Mouse (Mus musculus): Measurements from ENCODE around the gene Prrc2a. TPM values are rescaled to one million over a fixed set of nuclear protein-coding genes. Genes with fewer than 3 reads are reported as not detected.

The Prrc2a gene
- polyA plus RNA-seq, 1 experiment from 2014 or later: 79.2 TPM

- H3K4me3 ChIP-seq (replicated peaks; ENCODE audit: low read depth, low read length): no peak overlapping the region
- no peak for ATAC-seq (replicated peaks; ENCODE audit: low FRiP score, low read depth)
- TF ChIP-seq CTCF (IDR thresholded peaks at IDR 0.05; ENCODE audit: low read depth): no peak
- 64% methylated on average over 11 of the region's 11 CpGs for WGBS
- no peak for DNase-seq (ENCODE audit: low spot score)
- no peaks in the 10 kb centered on the region for H3K9me3 ChIP-seq (replicated peaks; ENCODE audit: low read length)
- peaks cover 11% of the 10 kb centered on the region; the same call in 1 of the 2 replicates for H3K4me1 ChIP-seq (replicated peaks; ENCODE audit: insufficient read depth, low read length)
- no peak overlapping the region for H3K4me2 ChIP-seq (ENCODE audit: low read length)
- H3K27me3 ChIP-seq (ENCODE audit: insufficient read depth, low read length): no peaks in the 10 kb centered on the region
- H3K36me3 ChIP-seq (ENCODE audit: insufficient read depth, low read length): peaks cover 59% of the 10 kb centered on the region
- no peak overlapping the region for H3K9ac ChIP-seq (ENCODE audit: low read depth, low read length)
- no peak overlapping the region for H3K27ac ChIP-seq
These were observed 63.5 kb downstream of the Prrc2a start for GRCm38 (mm10) chr17:35101161-35101560.

- no peak overlapping the region for H3K9ac ChIP-seq (ENCODE audit: low read depth, low read length)
- peak overlapping the region; percentile 13; the same call in 1 of the 2 replicates for H3K27ac ChIP-seq
- no peak overlapping the region for H3K4me2 ChIP-seq (ENCODE audit: low read length)
- 42% methylated on average over 10 of the region's 10 CpGs for WGBS
- H3K4me1 ChIP-seq (replicated peaks; ENCODE audit: insufficient read depth, low read length): peaks cover 9% of the 10 kb centered on the region; the same call in 1 of the 2 replicates
- no peak for TF ChIP-seq CTCF (IDR thresholded peaks at IDR 0.05; ENCODE audit: low read depth)
- no peaks in the 10 kb centered on the region for H3K27me3 ChIP-seq (ENCODE audit: insufficient read depth, low read length)
- H3K4me3 ChIP-seq (replicated peaks; ENCODE audit: low read depth, low read length): no peak overlapping the region
- H3K36me3 ChIP-seq (ENCODE audit: insufficient read depth, low read length): peaks cover 61% of the 10 kb centered on the region
- peak; percentile 36 for DNase-seq (ENCODE audit: low spot score)
- H3K9me3 ChIP-seq (replicated peaks; ENCODE audit: low read length): no peaks in the 10 kb centered on the region
- ATAC-seq (replicated peaks; ENCODE audit: low FRiP score, low read depth): peak; percentile 47
These were observed 64.4 kb downstream of the Prrc2a start for GRCm38 (mm10) chr17:35100196-35100765.

Small RNAs within 50 kb of the gene (microRNA-seq; reads per million reads assigned to microRNA genes)
- gene Mir6973a: not detected
- gene Mir6974: not detected

Other genes starting within 250 kb of the Prrc2a start
- 92.0 and 101 TPM in 2 replicates for gene Neu1, start 233.6 kb downstream of the Prrc2a start, polyA plus RNA-seq (2015; fragmentation: Nextera tagmentation; extraction: Ambion mirVana)
- gene Hspa1b, start 205.7 kb downstream of the Prrc2a start, polyA plus RNA-seq (2015; fragmentation: Nextera tagmentation; extraction: Ambion mirVana): 2.2 and 2.6 TPM in 2 replicates
- gene Gm20481, start 195.0 kb downstream of the Prrc2a start, polyA plus RNA-seq (2015; fragmentation: Nextera tagmentation; extraction: Ambion mirVana): not detected in 2 replicates
- gene Hspa1a, start 192.7 kb downstream of the Prrc2a start, polyA plus RNA-seq (2015; fragmentation: Nextera tagmentation; extraction: Ambion mirVana): 22.4 and 23.5 TPM in 2 replicates
- 0.54 and 0.72 TPM in 2 replicates for gene Hspa1l, start 192.2 kb downstream of the Prrc2a start, polyA plus RNA-seq (2015; fragmentation: Nextera tagmentation; extraction: Ambion mirVana)
- 133 and 141 TPM in 2 replicates for gene Lsm2, start 183.0 kb downstream of the Prrc2a start, polyA plus RNA-seq (2015; fragmentation: Nextera tagmentation; extraction: Ambion mirVana)
- gene Vars, start 163.9 kb downstream of the Prrc2a start, polyA plus RNA-seq (2015; fragmentation: Nextera tagmentation; extraction: Ambion mirVana): 61.3 and 63.3 TPM in 2 replicates
- gene Vwa7, start 148.3 kb downstream of the Prrc2a start, polyA plus RNA-seq (2015; fragmentation: Nextera tagmentation; extraction: Ambion mirVana): 0.16 and 0.20 TPM in 2 replicates
- 2.3 and 3.7 TPM in 2 replicates for gene Sapcd1, start 136.9 kb downstream of the Prrc2a start, polyA plus RNA-seq (2015; fragmentation: Nextera tagmentation; extraction: Ambion mirVana)
- gene Msh5, start 118.2 kb downstream of the Prrc2a start, polyA plus RNA-seq (2015; fragmentation: Nextera tagmentation; extraction: Ambion mirVana): 2.7 and 3.0 TPM in 2 replicates
- 266 and 282 TPM in 2 replicates for gene Clic1, start 114.9 kb downstream of the Prrc2a start, polyA plus RNA-seq (2015; fragmentation: Nextera tagmentation; extraction: Ambion mirVana)
- 227 and 244 TPM in 2 replicates for gene Ddah2, start 105.9 kb downstream of the Prrc2a start, polyA plus RNA-seq (2015; fragmentation: Nextera tagmentation; extraction: Ambion mirVana)
- not detected in 2 replicates for gene Ly6g6c, start 99.5 kb downstream of the Prrc2a start, polyA plus RNA-seq (2015; fragmentation: Nextera tagmentation; extraction: Ambion mirVana)
- gene Mpig6b, start 98.7 kb downstream of the Prrc2a start, polyA plus RNA-seq (2015; fragmentation: Nextera tagmentation; extraction: Ambion mirVana): 0.36 and 0.45 TPM in 2 replicates
- 1.3 and 1.6 TPM in 2 replicates for gene Ly6g6e, start 88.0 kb downstream of the Prrc2a start, polyA plus RNA-seq (2015; fragmentation: Nextera tagmentation; extraction: Ambion mirVana)
- gene Ly6g6d, start 86.8 kb downstream of the Prrc2a start, polyA plus RNA-seq (2015; fragmentation: Nextera tagmentation; extraction: Ambion mirVana): 7.6 and 7.8 TPM in 2 replicates
- gene Ly6g6f, start 79.3 kb downstream of the Prrc2a start, polyA plus RNA-seq (2015; fragmentation: Nextera tagmentation; extraction: Ambion mirVana): not detected in 2 replicates
- 109 and 113 TPM in 2 replicates for gene Abhd16a, start 75.6 kb downstream of the Prrc2a start, polyA plus RNA-seq (2015; fragmentation: Nextera tagmentation; extraction: Ambion mirVana)
- gene Ly6g5c, start 56.6 kb downstream of the Prrc2a start, polyA plus RNA-seq (2015; fragmentation: Nextera tagmentation; extraction: Ambion mirVana): not detected in 2 replicates
- gene Ly6g5b, start 49.5 kb downstream of the Prrc2a start, polyA plus RNA-seq (2015; fragmentation: Nextera tagmentation; extraction: Ambion mirVana): 0.69 and 1.1 TPM in 2 replicates
- 14.6 and 15.2 TPM in 2 replicates for gene Gpank1, start 43.4 kb downstream of the Prrc2a start, polyA plus RNA-seq (2015; fragmentation: Nextera tagmentation; extraction: Ambion mirVana)
- 300 and 312 TPM in 2 replicates for gene Csnk2b, start 42.8 kb downstream of the Prrc2a start, polyA plus RNA-seq (2015; fragmentation: Nextera tagmentation; extraction: Ambion mirVana)
- 10.5 and 11.9 TPM in 2 replicates for gene D17H6S53E, start 38.5 kb downstream of the Prrc2a start, polyA plus RNA-seq (2015; fragmentation: Nextera tagmentation; extraction: Ambion mirVana)
- 59.6 and 64.2 TPM in 2 replicates for gene Apom, start 32.8 kb downstream of the Prrc2a start, polyA plus RNA-seq (2015; fragmentation: Nextera tagmentation; extraction: Ambion mirVana)
- 46.0 and 50.2 TPM in 2 replicates for gene Bag6, start 29.7 kb downstream of the Prrc2a start, polyA plus RNA-seq (2015; fragmentation: Nextera tagmentation; extraction: Ambion mirVana)
- gene Aif1, start 11.2 kb upstream of the Prrc2a start, polyA plus RNA-seq (2015; fragmentation: Nextera tagmentation; extraction: Ambion mirVana): 13.1 and 14.8 TPM in 2 replicates
- 11.4 and 15.0 TPM in 2 replicates for gene Lst1, start 23.5 kb upstream of the Prrc2a start, polyA plus RNA-seq (2015; fragmentation: Nextera tagmentation; extraction: Ambion mirVana)
- gene Ltb, start 29.5 kb upstream of the Prrc2a start, polyA plus RNA-seq (2015; fragmentation: Nextera tagmentation; extraction: Ambion mirVana): 0.98 and 1.0 TPM in 2 replicates
- gene Tnf, start 37.1 kb upstream of the Prrc2a start, polyA plus RNA-seq (2015; fragmentation: Nextera tagmentation; extraction: Ambion mirVana): 0.19 and 0.25 TPM in 2 replicates
- gene Lta, start 40.5 kb upstream of the Prrc2a start, polyA plus RNA-seq (2015; fragmentation: Nextera tagmentation; extraction: Ambion mirVana): 0.15 TPM in 1 of 2 replicates, not detected in the other
- gene Gm16181, start 55.9 kb upstream of the Prrc2a start, polyA plus RNA-seq (2015; fragmentation: Nextera tagmentation; extraction: Ambion mirVana): 0.25 and 0.29 TPM in 2 replicates
- gene Atp6v1g2, start 68.8 kb upstream of the Prrc2a start, polyA plus RNA-seq (2015; fragmentation: Nextera tagmentation; extraction: Ambion mirVana): 6.6 and 6.7 TPM in 2 replicates
- gene Nfkbil1, start 70.9 kb upstream of the Prrc2a start, polyA plus RNA-seq (2015; fragmentation: Nextera tagmentation; extraction: Ambion mirVana): 11.7 and 14.5 TPM in 2 replicates
- 303 and 329 TPM in 2 replicates for gene Ddx39b, start 76.8 kb upstream of the Prrc2a start, polyA plus RNA-seq (2015; fragmentation: Nextera tagmentation; extraction: Ambion mirVana)
- 111 and 125 TPM in 2 replicates for gene H2-D1, start 97.8 kb upstream of the Prrc2a start, polyA plus RNA-seq (2015; fragmentation: Nextera tagmentation; extraction: Ambion mirVana)
- not detected in 2 replicates for gene H2-Q1, start 155.5 kb upstream of the Prrc2a start, polyA plus RNA-seq (2015; fragmentation: Nextera tagmentation; extraction: Ambion mirVana)
- gene H2-Q2, start 177.3 kb upstream of the Prrc2a start, polyA plus RNA-seq (2015; fragmentation: Nextera tagmentation; extraction: Ambion mirVana): 4.6 and 6.1 TPM in 2 replicates
- gene H2-Q4, start 214.7 kb upstream of the Prrc2a start, polyA plus RNA-seq (2015; fragmentation: Nextera tagmentation; extraction: Ambion mirVana): 6.1 and 6.8 TPM in 2 replicates